Mouse (Mus musculus) forebrain, embryonic 14.5 days (tissue): ENCODE data around the gene Nsun7. TPM values are rescaled to one million over a fixed set of nuclear protein-coding genes. Genes with fewer than 3 reads are reported as not detected.

ENCODE experiments used
- ATAC-seq: fragments of 200-750 bp; cut with Nextera tagmentation; 2 replicates; pipeline ENCODE4 v1.8.0; 2017; ENCODE audit warnings: mild to moderate bottlenecking, moderate library complexity
- DNase-seq: peaks from one replicate; pipeline ENCODE4 v3.0.0-alpha.2; 2015; ENCODE audit warnings: low spot score
- H3K27ac ChIP-seq: fragments of 300-500 bp; sonication (generic); 2 replicates; pipeline ENCODE4 v1.5.1; 2014; ENCODE audit warnings: low read depth, mild to moderate bottlenecking, control low read depth, low read length, moderate library complexity
- H3K27me3 ChIP-seq: fragments of 300-500 bp; sonication (generic); replicated peaks from 2 replicates; pipeline ENCODE4 v1.6.1; 2014; ENCODE audit warnings: low read length, control low read depth, mixed read lengths; ENCODE audit not compliant: control insufficient read depth, insufficient read depth
- H3K36me3 ChIP-seq: fragments of 300-500 bp; sonication (generic); 2 replicates; pipeline ENCODE4 v1.6.1; 2014; ENCODE audit warnings: low read length, control low read depth; ENCODE audit not compliant: control insufficient read depth, insufficient read depth
- H3K4me1 ChIP-seq: fragments of 300-500 bp; sonication (generic); 2 replicates; pipeline ENCODE4 v1.6.1; 2014; ENCODE audit warnings: antibody characterized with exemption, low read length, control low read depth; ENCODE audit not compliant: control insufficient read depth, insufficient read depth
- H3K4me2 ChIP-seq: fragments of 300-500 bp; sonication (generic); 2 replicates; pipeline ENCODE4 v1.6.1; 2014; ENCODE audit warnings: mild to moderate bottlenecking, control low read depth, low read length
- H3K4me3 ChIP-seq: fragments of 300-500 bp; sonication (generic); 2 replicates; pipeline ENCODE4 v1.5.1; 2014; ENCODE audit warnings: low read depth, low read length, control low read depth
- H3K9ac ChIP-seq: fragments of 300-500 bp; sonication (generic); 2 replicates; pipeline ENCODE4 v1.6.1; 2014; ENCODE audit warnings: mild to moderate bottlenecking, low read length, control low read depth, moderate library complexity
- H3K9me3 ChIP-seq: fragments of 300-500 bp; sonication (generic); replicated peaks from 2 replicates; pipeline ENCODE4 v1.6.1; 2016; ENCODE audit warnings: low read length, control low read depth, mixed read lengths; ENCODE audit not compliant: control insufficient read depth
- WGBS: fragments of 180-500 bp; shearing (Covaris S2); extraction: QIAGEN DNeasy Blood & Tissue Kit; methylation state at CpG from one replicate; pipeline ENCODE4 v1.1.7; 2014; 5-methylcytosine and 5-hydroxymethylcytosine counted together
- polyA plus RNA-seq: library from polyadenylated mRNA; unstranded; fragments of >200 nt; fragmentation: Nextera tagmentation; extraction: Ambion mirVana; gene quantifications from 2 replicates; pipeline ENCODE4 v1.2.1, GENCODE M21; 2014

Nsun7 gene
- polyA plus RNA-seq, 1 experiment from 2014 or later, result 0.74 TPM

- Histone ChIP-seq H3K4me1 (0 out of 2 replicates have a peak, but pooled peaks cover 3% of the 10 kb centered on the region), H3K9ac (no peak overlapping the region), H3K4me2 (no peak overlapping the region), H3K36me3 (0 out of 2 replicates have a peak, but pooled peaks cover 9% of the 10 kb centered on the region), H3K4me3 (no peak overlapping the region), H3K9me3 (no peaks in the 10 kb centered on the region), H3K27ac (peak overlapping the region; percentile 58; the same call in 1 of the 2 replicates), H3K27me3 (no peaks in the 10 kb centered on the region)
- 80% methylated on average over 5 of the region's 5 CpGs for WGBS
- peak; percentile 34 for DNase-seq
- ATAC-seq, result no peak
Measured at GRCm38 (mm10) chr5:66315791-66316190, 56.1 kb downstream of the Nsun7 start.

- Histone ChIP-seq H3K27ac (peak overlapping the region; percentile 53), H3K4me2 (peak overlapping the region; percentile 6; the same call in 1 of the 2 replicates), H3K4me1 (0 out of 2 replicates have a peak, but pooled peaks cover 3% of the 10 kb centered on the region), H3K9me3 (no peaks in the 10 kb centered on the region), H3K9ac (no peak overlapping the region), H3K36me3 (no peaks in the 10 kb centered on the region), H3K4me3 (no peak overlapping the region), H3K27me3 (no peaks in the 10 kb centered on the region)
- 69% methylated on average over 6 of the region's 6 CpGs for WGBS
- ATAC-seq (peak; percentile 1; the same call in 1 of the 2 replicates), DNase-seq (no peak)
Measured at GRCm38 (mm10) chr5:66319341-66319740, 59.6 kb downstream of the Nsun7 start.

DNA sequence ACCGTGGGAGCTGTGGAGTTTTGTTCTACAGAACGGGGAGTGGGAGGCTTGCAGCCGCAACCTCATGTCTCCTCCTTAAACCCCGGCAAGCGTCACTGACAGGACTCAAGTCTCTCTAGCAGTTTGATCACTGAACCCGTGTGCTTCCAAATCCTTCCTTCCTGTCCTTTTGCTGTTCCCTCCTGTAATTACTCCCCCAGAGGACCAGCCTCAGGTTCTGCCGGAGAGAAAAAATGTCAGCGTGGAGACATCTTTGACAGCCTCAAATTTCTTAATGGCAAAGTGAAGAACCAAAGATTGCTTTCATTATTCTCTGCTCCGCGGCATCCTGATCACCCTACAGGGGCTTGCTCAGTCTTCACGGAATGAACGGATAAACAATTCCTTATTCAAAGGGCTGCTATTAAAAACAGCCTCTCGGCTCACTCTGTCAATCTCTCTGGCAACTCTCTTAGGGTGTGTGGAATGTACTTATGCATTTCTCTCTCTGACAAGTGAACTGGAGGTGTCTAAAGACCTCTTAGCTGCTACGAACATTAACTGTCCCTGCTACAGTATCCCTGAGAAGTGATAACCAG lies 60.2 kb downstream of the Nsun7 start:
- no peak overlapping the region for H3K4me3 ChIP-seq
- H3K27ac ChIP-seq, result peak overlapping the region; percentile 53
- 0 out of 2 replicates have a peak, but pooled peaks cover 3% of the 10 kb centered on the region for H3K4me1 ChIP-seq
- H3K4me2 ChIP-seq, result peak overlapping the region; percentile 6; the same call in 1 of the 2 replicates
- DNase-seq (peak; percentile 44), ATAC-seq (peak; percentile 40; the same call in 1 of the 2 replicates)
- H3K9me3 ChIP-seq, result no peaks in the 10 kb centered on the region
- H3K27me3 ChIP-seq, result no peaks in the 10 kb centered on the region
- H3K36me3 ChIP-seq, result no peaks in the 10 kb centered on the region
- no peak overlapping the region for H3K9ac ChIP-seq
- 30% methylated on average over 14 of the region's 14 CpGs for WGBS

- H3K27me3 ChIP-seq, result no peaks in the 10 kb centered on the region
- no peak for ATAC-seq
- WGBS, result 87% methylated on average over 4 of the region's 4 CpGs
Measured at GRCm38 (mm10) chr5:66323131-66323530, 63.4 kb downstream of the Nsun7 start.

DNA sequence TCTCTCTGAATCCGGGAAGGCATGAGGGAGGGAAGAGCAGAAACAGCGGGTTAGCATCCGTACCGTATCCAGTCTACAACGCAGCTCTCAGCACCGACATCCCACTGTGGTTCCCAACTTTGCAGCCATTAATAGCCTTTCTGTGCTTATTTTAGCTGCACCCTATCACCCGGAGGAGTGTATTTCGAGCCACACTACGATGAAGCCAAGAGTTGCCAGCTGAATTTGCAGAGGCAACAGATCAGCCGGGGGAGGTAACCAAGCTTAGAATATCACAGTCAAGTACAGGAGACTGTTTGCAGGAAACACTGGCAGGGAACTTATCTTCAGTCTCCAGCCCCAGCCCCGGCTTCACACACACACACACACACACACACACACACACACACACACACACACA lies 63.9 kb downstream of the Nsun7 start:
- no peaks in the 10 kb centered on the region for H3K27me3 ChIP-seq
- H3K4me2 ChIP-seq, result no peak overlapping the region
- H3K36me3 ChIP-seq, result no peaks in the 10 kb centered on the region
- DNase-seq (no peak), ATAC-seq (no peak)
- peaks cover 13% of the 10 kb centered on the region; the same call in 1 of the 2 replicates for H3K4me1 ChIP-seq
- no peaks in the 10 kb centered on the region for H3K9me3 ChIP-seq
- H3K27ac ChIP-seq, result no peak overlapping the region
- H3K9ac ChIP-seq, result no peak overlapping the region
- H3K4me3 ChIP-seq, result no peak overlapping the region
- 84% methylated on average over 11 of the region's 11 CpGs for WGBS

More at GRCm38 (mm10) chr5:66323131-66323530, 63.4 kb downstream of the Nsun7 start:
- peaks cover 9% of the 10 kb centered on the region; the same call in 1 of the 2 replicates for H3K4me1 ChIP-seq
- no peak overlapping the region for H3K4me3 ChIP-seq
- H3K36me3 ChIP-seq, result no peaks in the 10 kb centered on the region
- no peak overlapping the region for H3K9ac ChIP-seq
- no peak overlapping the region for H3K27ac ChIP-seq
- H3K4me2 ChIP-seq, result no peak overlapping the region
- no peak for DNase-seq
- H3K9me3 ChIP-seq, result no peaks in the 10 kb centered on the region

GRCm38 (mm10) chr5:66326395-66326794 lies 66.7 kb downstream of the Nsun7 start:
- Histone ChIP-seq H3K4me2 (no peak overlapping the region), H3K4me1 (peaks cover 10% of the 10 kb centered on the region; the same call in 1 of the 2 replicates), H3K27ac (no peak overlapping the region), H3K9me3 (no peaks in the 10 kb centered on the region), H3K9ac (no peak overlapping the region), H3K27me3 (no peaks in the 10 kb centered on the region), H3K4me3 (no peak overlapping the region), H3K36me3 (no peaks in the 10 kb centered on the region)
- 76% methylated on average over 7 of the region's 7 CpGs for WGBS
- DNase-seq (no peak), ATAC-seq (no peak)

- ATAC-seq, result peak; percentile 92
- H3K27me3 ChIP-seq, result no peaks in the 10 kb centered on the region
- 19% methylated on average over 19 of the region's 19 CpGs for WGBS
Measured at GRCm38 (mm10) chr5:66327949-66328726, 68.4 kb downstream of the Nsun7 start.

GRCm38 (mm10) chr5:66328766-66329165 lies 69.1 kb downstream of the Nsun7 start:
- H3K9ac ChIP-seq, result no peak overlapping the region
- H3K4me3 ChIP-seq, result no peak overlapping the region
- ATAC-seq (no peak), DNase-seq (no peak)
- WGBS, result 80% methylated on average over 7 of the region's 7 CpGs
- peak overlapping the region; percentile 51; the same call in 1 of the 2 replicates for H3K4me2 ChIP-seq
- no peaks in the 10 kb centered on the region for H3K27me3 ChIP-seq
- H3K9me3 ChIP-seq, result no peaks in the 10 kb centered on the region
- peaks cover 10% of the 10 kb centered on the region; the same call in 1 of the 2 replicates for H3K4me1 ChIP-seq
- H3K36me3 ChIP-seq, result no peaks in the 10 kb centered on the region
- peak overlapping the region; percentile 75; the same call in 1 of the 2 replicates for H3K27ac ChIP-seq

More at GRCm38 (mm10) chr5:66327949-66328726, 68.4 kb downstream of the Nsun7 start:
- no peaks in the 10 kb centered on the region for H3K36me3 ChIP-seq
- peak overlapping the region; percentile 51 for H3K4me2 ChIP-seq
- peak overlapping the region; percentile 75 for H3K27ac ChIP-seq
- H3K4me3 ChIP-seq, result peak overlapping the region; percentile 17
- H3K9me3 ChIP-seq, result no peaks in the 10 kb centered on the region
- H3K9ac ChIP-seq, result peak overlapping the region; percentile 47
- H3K4me1 ChIP-seq, result peaks cover 10% of the 10 kb centered on the region; the same call in 1 of the 2 replicates
- DNase-seq, result peak; percentile 86
